Mouse (Mus musculus) stomach, postnatal 0 days (tissue): Measurements from ENCODE around the gene Dpp4.

Source experiments
- CTCF ChIP-seq: IDR thresholded peaks from 2 replicates; pipeline ENCODE4 v1.5.1; 2016; ENCODE audit warnings: antibody characterized with exemption, low read depth, mild to moderate bottlenecking, moderate library complexity
- EP300 ChIP-seq: optimal IDR thresholded peaks from 2 replicates; pipeline ENCODE3; 2016; ENCODE audit warnings: antibody characterized with exemption

DNA sequence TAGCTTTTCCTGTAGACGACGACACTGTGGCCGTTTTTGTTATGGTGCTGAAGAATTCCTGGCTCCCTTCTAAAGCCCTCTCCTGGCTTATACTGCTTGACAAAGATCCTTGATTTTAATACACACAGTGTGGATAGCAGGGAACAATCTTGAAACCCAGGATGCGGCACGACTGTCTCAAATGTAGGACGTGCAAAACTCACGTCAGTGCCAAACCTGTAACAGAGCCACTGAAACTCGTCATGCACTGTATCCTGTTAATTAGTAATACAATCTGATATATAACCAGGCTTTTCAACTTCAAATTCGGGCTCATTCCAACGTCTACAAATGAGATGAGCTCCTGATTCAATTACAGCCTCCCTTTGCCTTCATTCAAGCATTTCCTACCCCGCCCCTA is 38.3 kb downstream of the Dpp4 start:
- TF ChIP-seq CTCF = no peak
- no peak for TF ChIP-seq EP300
